Mouse (Mus musculus): ENCODE measurements around the gene Cpm. TPM values are rescaled to one million over a fixed set of nuclear protein-coding genes. Genes with fewer than 3 reads are reported as not detected.
A peak's percentile ranks its signal among the peaks of the same experiment; 100 is the strongest.

The Cpm gene
- polyA plus RNA-seq, 1 experiment from 2014 or later, result 50.7 TPM

GRCm38 (mm10) chr10:117685171-117685848 is 56.0 kb downstream of the Cpm start:
- peaks cover 11% of the 10 kb centered on the region for H3K36me3 ChIP-seq
- no peak overlapping the region for H3K27ac ChIP-seq
- no peak for ATAC-seq
- WGBS, result 93% methylated on average over 15 of the region's 15 CpGs
- H3K9me3 ChIP-seq, result no peaks in the 10 kb centered on the region
- no peak overlapping the region for H3K4me2 ChIP-seq (replicated peaks)
- H3K4me3 ChIP-seq (replicated peaks), result no peak overlapping the region
- H3K27me3 ChIP-seq (replicated peaks), result no peaks in the 10 kb centered on the region
- H3K9ac ChIP-seq, result no peak overlapping the region
- H3K4me1 ChIP-seq (replicated peaks), result no peaks in the 10 kb centered on the region

GRCm38 (mm10) chr10:117685849-117686591 is 56.7 kb downstream of the Cpm start:
- Histone ChIP-seq H3K4me2 (replicated peaks) (no peak overlapping the region), H3K9me3 (no peaks in the 10 kb centered on the region), H3K27me3 (replicated peaks) (no peaks in the 10 kb centered on the region), H3K36me3 (peaks cover 17% of the 10 kb centered on the region), H3K4me3 (replicated peaks) (no peak overlapping the region), H3K9ac (no peak overlapping the region), H3K4me1 (replicated peaks) (no peaks in the 10 kb centered on the region), H3K27ac (no peak overlapping the region)
- WGBS, result 95% methylated on average over 13 of the region's 13 CpGs
- no peak for ATAC-seq

GRCm38 (mm10) chr10:117687018-117687417 is 57.7 kb downstream of the Cpm start:
- Histone ChIP-seq H3K4me1 (replicated peaks) (no peaks in the 10 kb centered on the region), H3K9me3 (no peaks in the 10 kb centered on the region), H3K36me3 (peaks cover 24% of the 10 kb centered on the region), H3K27me3 (replicated peaks) (no peaks in the 10 kb centered on the region), H3K27ac (no peak overlapping the region), H3K4me3 (replicated peaks) (no peak overlapping the region), H3K4me2 (replicated peaks) (no peak overlapping the region), H3K9ac (no peak overlapping the region)
- ATAC-seq, result no peak
- WGBS, result 74% methylated on average over 3 of the region's 3 CpGs

GRCm38 (mm10) chr10:117687577-117687976 is 58.3 kb downstream of the Cpm start:
- WGBS, result 91% methylated on average over 7 of the region's 7 CpGs
- Histone ChIP-seq H3K27me3 (replicated peaks) (no peaks in the 10 kb centered on the region), H3K4me2 (replicated peaks) (no peak overlapping the region), H3K27ac (no peak overlapping the region), H3K9ac (no peak overlapping the region), H3K36me3 (peaks cover 26% of the 10 kb centered on the region), H3K4me3 (replicated peaks) (no peak overlapping the region), H3K4me1 (replicated peaks) (no peaks in the 10 kb centered on the region), H3K9me3 (no peaks in the 10 kb centered on the region)
- no peak for ATAC-seq

GRCm38 (mm10) chr10:117688204-117689151 is 59.2 kb downstream of the Cpm start:
- no peak overlapping the region for H3K4me3 ChIP-seq (replicated peaks)
- no peaks in the 10 kb centered on the region for H3K4me1 ChIP-seq (replicated peaks)
- no peak overlapping the region for H3K9ac ChIP-seq
- WGBS, result 82% methylated on average over 13 of the region's 13 CpGs
- H3K27ac ChIP-seq, result no peak overlapping the region
- peaks cover 30% of the 10 kb centered on the region for H3K36me3 ChIP-seq
- peak; percentile 62 for ATAC-seq
- H3K4me2 ChIP-seq (replicated peaks), result no peak overlapping the region
- no peaks in the 10 kb centered on the region for H3K27me3 ChIP-seq (replicated peaks)
- H3K9me3 ChIP-seq, result no peaks in the 10 kb centered on the region

- Histone ChIP-seq H3K4me3 (replicated peaks) (no peak overlapping the region), H3K36me3 (peaks cover 28% of the 10 kb centered on the region), H3K27me3 (replicated peaks) (no peaks in the 10 kb centered on the region), H3K27ac (no peak overlapping the region), H3K4me2 (replicated peaks) (no peak overlapping the region), H3K9ac (no peak overlapping the region), H3K9me3 (no peaks in the 10 kb centered on the region), H3K4me1 (replicated peaks) (no peaks in the 10 kb centered on the region)
- WGBS, result 95% methylated on average over 11 of the region's 11 CpGs
- no peak for ATAC-seq
Measured at GRCm38 (mm10) chr10:117689297-117690100, 60.2 kb downstream of the Cpm start.

GRCm38 (mm10) chr10:117690101-117690352 is 60.7 kb downstream of the Cpm start:
- H3K9ac ChIP-seq, result no peak overlapping the region
- no peaks in the 10 kb centered on the region for H3K9me3 ChIP-seq
- H3K27me3 ChIP-seq (replicated peaks), result no peaks in the 10 kb centered on the region
- H3K4me2 ChIP-seq (replicated peaks), result no peak overlapping the region
- H3K36me3 ChIP-seq, result peaks cover 33% of the 10 kb centered on the region
- ATAC-seq, result no peak
- H3K27ac ChIP-seq, result no peak overlapping the region
- H3K4me1 ChIP-seq (replicated peaks), result no peaks in the 10 kb centered on the region
- 90% methylated on average over 2 of the region's 2 CpGs for WGBS
- no peak overlapping the region for H3K4me3 ChIP-seq (replicated peaks)

GRCm38 (mm10) chr10:117690770-117691296 is 61.5 kb downstream of the Cpm start:
- Histone ChIP-seq H3K9ac (no peak overlapping the region), H3K27ac (no peak overlapping the region), H3K4me2 (replicated peaks) (no peak overlapping the region), H3K9me3 (no peaks in the 10 kb centered on the region), H3K36me3 (peaks cover 37% of the 10 kb centered on the region), H3K4me3 (replicated peaks) (no peak overlapping the region), H3K4me1 (replicated peaks) (no peaks in the 10 kb centered on the region), H3K27me3 (replicated peaks) (no peaks in the 10 kb centered on the region)
- WGBS, result 91% methylated on average over 3 of the region's 3 CpGs
- no peak for ATAC-seq

- Histone ChIP-seq H3K27me3 (replicated peaks) (no peaks in the 10 kb centered on the region), H3K27ac (no peak overlapping the region), H3K9ac (no peak overlapping the region), H3K9me3 (no peaks in the 10 kb centered on the region), H3K4me2 (replicated peaks) (no peak overlapping the region), H3K36me3 (peaks cover 42% of the 10 kb centered on the region), H3K4me3 (replicated peaks) (no peak overlapping the region), H3K4me1 (replicated peaks) (no peaks in the 10 kb centered on the region)
- no peak for ATAC-seq
- WGBS, result 93% methylated on average over 10 of the region's 10 CpGs
Measured at GRCm38 (mm10) chr10:117691389-117691968, 62.2 kb downstream of the Cpm start.

GRCm38 (mm10) chr10:117692173-117692572 is 62.9 kb downstream of the Cpm start:
- Histone ChIP-seq H3K9ac (no peak overlapping the region), H3K9me3 (no peaks in the 10 kb centered on the region), H3K4me2 (replicated peaks) (no peak overlapping the region), H3K27me3 (replicated peaks) (no peaks in the 10 kb centered on the region), H3K4me1 (replicated peaks) (no peaks in the 10 kb centered on the region), H3K4me3 (replicated peaks) (no peak overlapping the region), H3K36me3 (peaks cover 48% of the 10 kb centered on the region), H3K27ac (no peak overlapping the region)
- no peak for ATAC-seq

GRCm38 (mm10) chr10:117692953-117693352 is 63.7 kb downstream of the Cpm start:
- Histone ChIP-seq H3K4me1 (replicated peaks) (no peaks in the 10 kb centered on the region), H3K9ac (no peak overlapping the region), H3K27ac (no peak overlapping the region), H3K4me3 (replicated peaks) (no peak overlapping the region), H3K4me2 (replicated peaks) (no peak overlapping the region), H3K36me3 (peaks cover 56% of the 10 kb centered on the region), H3K27me3 (replicated peaks) (no peaks in the 10 kb centered on the region), H3K9me3 (no peaks in the 10 kb centered on the region)
- ATAC-seq, result no peak
- WGBS, result 93% methylated on average over 5 of the region's 5 CpGs
